26 mouse cellular contexts compared by ENCODE assay signal in the genomic region with DNA sequence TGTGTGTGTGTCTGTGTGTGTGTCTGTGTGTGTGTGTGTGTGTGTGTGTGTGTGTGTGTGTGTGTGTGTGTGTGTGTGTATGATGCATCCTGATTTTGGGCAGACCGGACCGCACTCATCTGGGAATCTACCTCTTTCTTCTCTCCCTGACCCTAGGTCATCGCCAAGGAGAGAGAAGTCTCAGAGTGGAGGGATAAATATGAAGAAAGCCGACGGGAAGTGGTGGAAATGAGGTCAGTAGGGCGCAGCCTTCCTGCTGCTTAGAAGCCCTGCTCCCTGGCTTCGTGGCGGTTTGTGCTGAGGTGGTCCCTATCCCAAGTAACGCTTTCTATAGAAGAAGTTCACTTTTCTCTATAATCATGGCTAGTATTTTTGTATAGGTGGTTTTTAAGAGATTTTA. TPM values are rescaled to one million over a fixed set of nuclear protein-coding genes. Genes with fewer than 3 reads are reported as not detected.
DNase-seq lines count a peak whose midpoint lies in the region; ATAC-seq lines count a peak whose summit lies in the region.
"Had no signal": no experiment of that assay in that cellular context is flagged by ENCODE, and none has a peak within 500 bp of the region (broad histone marks: within the 10 kb centered on the region; RNA-seq: fewer than 3 reads in every experiment).

No protein-coding gene starts in this region.

- DNase-seq in cerebellum, postnatal 14 days, result no peak
- DNase-seq: adrenal gland, postnatal 36 days; cerebellum, adult 11-12 months; cerebellum, postnatal 25 days; gastrocnemius, postnatal 14 days; heart, adult 18-20 months; heart, postnatal 4 days; kidney, adult 9 months; kidney, postnatal 36 days; lung, adult 18-20 months; lung, postnatal 36 days; right cerebral cortex, postnatal 4 days; thymus, adult 2 months had no signal

- peaks cover 75% of the 10 kb centered on the region for H3K36me3 ChIP-seq in forebrain, embryonic 12.5 days (replicated peaks)
- H3K36me3 ChIP-seq in forebrain, embryonic 16.5 days (ENCODE audit: control insufficient read depth, insufficient read depth), result peaks cover 14% of the 10 kb centered on the region
- peaks cover 77% of the 10 kb centered on the region for H3K36me3 ChIP-seq in midbrain, embryonic 13.5 days
- peaks cover 16% of the 10 kb centered on the region for H3K36me3 ChIP-seq in midbrain, embryonic 16.5 days (ENCODE audit: control insufficient read depth, insufficient read depth, low read length)
- peaks cover 18% of the 10 kb centered on the region; the same call in 1 of the 2 replicates for H3K36me3 ChIP-seq in forebrain, embryonic 15.5 days
- peaks cover 69% of the 10 kb centered on the region for H3K36me3 ChIP-seq in neural tube, embryonic 13.5 days

- H3K9me3 ChIP-seq in forebrain, embryonic 12.5 days, result no peaks in the 10 kb centered on the region
- no peaks in the 10 kb centered on the region for H3K9me3 ChIP-seq in forebrain, embryonic 16.5 days (ENCODE audit: control insufficient read depth, low read length)
- H3K9me3 ChIP-seq in midbrain, embryonic 13.5 days, result no peaks in the 10 kb centered on the region
- H3K9me3 ChIP-seq in midbrain, embryonic 16.5 days (replicated peaks; ENCODE audit: control insufficient read depth, low read length, poor library complexity, severe bottlenecking), result no peaks in the 10 kb centered on the region
- no peaks in the 10 kb centered on the region for H3K9me3 ChIP-seq in forebrain, embryonic 15.5 days
- H3K9me3 ChIP-seq in neural tube, embryonic 13.5 days, result no peaks in the 10 kb centered on the region
- H3K9me3 ChIP-seq: embryonic facial prominence, embryonic 13.5 days; heart, embryonic 15.5 days; intestine, embryonic 15.5 days had no signal

- H3K4me2 ChIP-seq in forebrain, embryonic 12.5 days, result no peak overlapping the region
- no peak overlapping the region for H3K4me2 ChIP-seq in forebrain, embryonic 16.5 days (ENCODE audit: low read length)
- no peak overlapping the region for H3K4me2 ChIP-seq in midbrain, embryonic 13.5 days (replicated peaks)
- H3K4me2 ChIP-seq in midbrain, embryonic 16.5 days (ENCODE audit: low read length), result no peak overlapping the region
- H3K4me2 ChIP-seq in forebrain, embryonic 15.5 days (replicated peaks), result no peak overlapping the region
- H3K4me2 ChIP-seq in neural tube, embryonic 13.5 days, result no peak overlapping the region
- H3K4me2 ChIP-seq: embryonic facial prominence, embryonic 13.5 days; heart, embryonic 15.5 days; intestine, embryonic 15.5 days; liver, embryonic 11.5 days had no signal

- no peak for ATAC-seq in forebrain, embryonic 12.5 days (ENCODE audit: low FRiP score)
- ATAC-seq in forebrain, embryonic 16.5 days, result no peak
- ATAC-seq in midbrain, embryonic 13.5 days, result no peak
- no peak for ATAC-seq in midbrain, embryonic 16.5 days
- ATAC-seq in forebrain, embryonic 15.5 days (replicated peaks), result no peak
- no peak for ATAC-seq in neural tube, embryonic 13.5 days (ENCODE audit: low read depth)
- no peak for ATAC-seq in CD4-positive, CD25-positive, alpha-beta regulatory T cell, adult 4 months
- ATAC-seq: intestine, embryonic 15.5 days had no signal

- H3K27ac ChIP-seq in forebrain, embryonic 12.5 days, result peak overlapping the region; percentile 92
- H3K27ac ChIP-seq in forebrain, embryonic 16.5 days (ENCODE audit: low read length), result no peak overlapping the region
- H3K27ac ChIP-seq in midbrain, embryonic 13.5 days, result peak overlapping the region; percentile 86
- H3K27ac ChIP-seq in midbrain, embryonic 16.5 days (ENCODE audit: low read length), result no peak overlapping the region; the same call in 1 of the 2 replicates
- H3K27ac ChIP-seq in forebrain, embryonic 15.5 days (replicated peaks), result peak overlapping the region; percentile 7; the same call in 1 of the 2 replicates
- H3K27ac ChIP-seq in neural tube, embryonic 13.5 days (replicated peaks), result peak overlapping the region; percentile 89
- H3K27ac ChIP-seq: heart, embryonic 15.5 days; intestine, embryonic 15.5 days had no signal

- peaks cover 27% of the 10 kb centered on the region for H3K4me1 ChIP-seq in forebrain, embryonic 12.5 days
- H3K4me1 ChIP-seq in forebrain, embryonic 16.5 days (replicated peaks; ENCODE audit: control insufficient read depth, insufficient read depth, low read length), result peaks cover 18% of the 10 kb centered on the region
- H3K4me1 ChIP-seq in midbrain, embryonic 13.5 days (replicated peaks), result peaks cover 44% of the 10 kb centered on the region
- peaks cover 14% of the 10 kb centered on the region for H3K4me1 ChIP-seq in midbrain, embryonic 16.5 days (ENCODE audit: control insufficient read depth, insufficient read depth, low read length)
- H3K4me1 ChIP-seq in forebrain, embryonic 15.5 days, result peaks cover 21% of the 10 kb centered on the region
- H3K4me1 ChIP-seq in neural tube, embryonic 13.5 days (replicated peaks), result peaks cover 55% of the 10 kb centered on the region
- H3K4me1 ChIP-seq: intestine, embryonic 15.5 days had no signal

- H3K9ac ChIP-seq in forebrain, embryonic 12.5 days, result peak overlapping the region; percentile 21; the same call in 1 of the 2 replicates
- H3K9ac ChIP-seq in forebrain, embryonic 16.5 days (replicated peaks; ENCODE audit: low read depth, low read length), result no peak overlapping the region
- H3K9ac ChIP-seq in midbrain, embryonic 13.5 days (replicated peaks), result no peak overlapping the region
- H3K9ac ChIP-seq in midbrain, embryonic 16.5 days (ENCODE audit: low read depth, low read length), result no peak overlapping the region
- no peak overlapping the region for H3K9ac ChIP-seq in forebrain, embryonic 15.5 days (replicated peaks)
- no peak overlapping the region for H3K9ac ChIP-seq in neural tube, embryonic 13.5 days
- H3K9ac ChIP-seq: embryonic facial prominence, embryonic 13.5 days; heart, embryonic 15.5 days; intestine, embryonic 15.5 days had no signal

- no peaks in the 10 kb centered on the region for H3K27me3 ChIP-seq in forebrain, embryonic 12.5 days
- no peaks in the 10 kb centered on the region for H3K27me3 ChIP-seq in forebrain, embryonic 16.5 days (replicated peaks; ENCODE audit: control insufficient read depth, insufficient read depth, low read length)
- H3K27me3 ChIP-seq in midbrain, embryonic 13.5 days, result no peaks in the 10 kb centered on the region
- no peaks in the 10 kb centered on the region for H3K27me3 ChIP-seq in midbrain, embryonic 16.5 days (ENCODE audit: control insufficient read depth, insufficient read depth, low read depth, low read length)
- no peaks in the 10 kb centered on the region for H3K27me3 ChIP-seq in forebrain, embryonic 15.5 days
- H3K27me3 ChIP-seq in neural tube, embryonic 13.5 days, result no peaks in the 10 kb centered on the region
- H3K27me3 ChIP-seq: embryonic facial prominence, embryonic 13.5 days; heart, embryonic 15.5 days; intestine, embryonic 15.5 days had no signal

- WGBS in forebrain, embryonic 12.5 days, result 52% methylated on average over 9 of the region's 9 CpGs
- WGBS in forebrain, embryonic 16.5 days, result 72% methylated on average over 9 of the region's 9 CpGs
- WGBS in midbrain, embryonic 13.5 days, result 46% methylated on average over 7 of the region's 9 CpGs
- WGBS in midbrain, embryonic 16.5 days, result 50% methylated on average over 8 of the region's 9 CpGs
- WGBS in forebrain, embryonic 15.5 days, result 69% methylated on average over 9 of the region's 9 CpGs
- 30% methylated on average over 7 of the region's 9 CpGs for WGBS in neural tube, embryonic 13.5 days

- no peak overlapping the region for H3K4me3 ChIP-seq in forebrain, embryonic 12.5 days (replicated peaks)
- no peak overlapping the region for H3K4me3 ChIP-seq in forebrain, embryonic 16.5 days (replicated peaks; ENCODE audit: low read length)
- H3K4me3 ChIP-seq in midbrain, embryonic 13.5 days (replicated peaks), result no peak overlapping the region
- H3K4me3 ChIP-seq in midbrain, embryonic 16.5 days (ENCODE audit: low read depth, low read length), result no peak overlapping the region
- H3K4me3 ChIP-seq in forebrain, embryonic 15.5 days, result no peak overlapping the region
- no peak overlapping the region for H3K4me3 ChIP-seq in neural tube, embryonic 13.5 days
- H3K4me3 ChIP-seq: embryonic facial prominence, embryonic 13.5 days; heart, embryonic 15.5 days; intestine, embryonic 15.5 days had no signal

RNA-seq across cellular contexts. Expression of gene Btbd16, which starts 22.2 kb away (rescaled TPM):
- polyA plus RNA-seq in forebrain, embryonic 12.5 days (2016; fragmentation: Nextera tagmentation; extraction: Ambion mirVana), result not detected in 2 replicates
- polyA plus RNA-seq in forebrain, embryonic 16.5 days (2015; fragmentation: Nextera tagmentation; extraction: Ambion mirVana), result not detected in 2 replicates
- not detected in 2 replicates for polyA plus RNA-seq in midbrain, embryonic 13.5 days (2015; fragmentation: Nextera tagmentation; extraction: Ambion mirVana)
- 0.31 TPM in 1 of 2 replicates, not detected in the other for polyA plus RNA-seq in midbrain, embryonic 16.5 days (2015; fragmentation: Nextera tagmentation; extraction: Ambion mirVana)
- not detected in 2 replicates for polyA plus RNA-seq in forebrain, embryonic 15.5 days (2015; fragmentation: Nextera tagmentation; extraction: Ambion mirVana)
- 0.11 and 0.25 TPM in 2 replicates for polyA plus RNA-seq in neural tube, embryonic 13.5 days (2015; fragmentation: Nextera tagmentation; extraction: Ambion mirVana)
- 1 to 10 TPM; 6.3 to 7.4 TPM for polyA plus RNA-seq in CD4-positive, CD25-positive, alpha-beta regulatory T cell, adult 4 months (2017; shearing (Covaris generic))
- polyA plus RNA-seq: embryonic facial prominence, embryonic 13.5 days; limb, embryonic 11.5 days; liver, embryonic 11.5 days; neural tube, embryonic 14.5 days had no signal

Comparison
In these comparisons a context has a peak if more than half of its experiments do, and no peak if none do; other contexts are left out.
1. H3K27ac ChIP-seq: peak in forebrain, embryonic 12.5 days (single experiment), midbrain, embryonic 13.5 days (single experiment), forebrain, embryonic 15.5 days (single experiment) and neural tube, embryonic 13.5 days (single experiment); none in forebrain, embryonic 16.5 days (single experiment) and midbrain, embryonic 16.5 days (single experiment).